Mouse (Mus musculus) small intestine, adult 2 months (tissue): Measurements from ENCODE around the gene Clcn2.

ENCODE experiments used
- CTCF ChIP-seq: fragments of 200-500 bp; IDR thresholded peaks from 2 replicates; pipeline ENCODE4 v1.5.1; 2012; ENCODE audit warnings: low read depth, mild to moderate bottlenecking, control low read depth, inconsistent platforms, low read length, moderate library complexity, mixed read lengths; ENCODE audit not compliant: insufficient replicate concordance, insufficient read length; ENCODE audit errors: extremely low read depth
- POLR2A ChIP-seq: fragments of 200-500 bp; IDR thresholded peaks from 2 replicates; pipeline ENCODE4 v1.6.1; 2012; ENCODE audit warnings: low read depth, mild to moderate bottlenecking, control low read depth, inconsistent platforms, low read length, moderate library complexity

- TF ChIP-seq CTCF (no peak), POLR2A (no peak)
Measured at GRCm38 (mm10) chr16:20725750-20726149, 8.2 kb upstream of the Clcn2 start.
